ENCODE assay signal across 10 mouse cellular contexts in genomic region chr10:111575926-111576325, GRCm38 (mm10).
DNase-seq lines count a peak whose midpoint lies in the region; ATAC-seq and TF ChIP-seq lines count a peak whose summit lies in the region.
"Had no signal": no experiment of that assay in that cellular context is flagged by ENCODE, and none has a peak within 500 bp of the region (broad histone marks: within the 10 kb centered on the region; RNA-seq: fewer than 3 reads in every experiment).

No protein-coding gene starts in this region.

- peak overlapping the region; percentile 54 for H3K4me2 ChIP-seq in intestine, postnatal 0 days (replicated peaks; ENCODE audit: low read depth)
- no peak overlapping the region for H3K4me2 ChIP-seq in hindbrain, embryonic 16.5 days (ENCODE audit: low read length)
- H3K4me2 ChIP-seq: midbrain, embryonic 12.5 days had no signal

- DNase-seq in heart, adult 18-20 months: peak; percentile 31 to 38
- DNase-seq in heart, postnatal 25 days (ENCODE audit: low spot score): no peak
- peak; percentile 8 to 24 for DNase-seq in natural killer cell, adult 2 months (ENCODE audit: low spot score in 2 of 2)
- DNase-seq in testis, postnatal 14 days (ENCODE audit: low spot score): no peak
- DNase-seq in kidney, postnatal 36 days: no peak

- H3K4me3 ChIP-seq in intestine, postnatal 0 days (ENCODE audit: low read depth, low read length): no peak overlapping the region
- H3K4me3 ChIP-seq in hindbrain, embryonic 16.5 days (ENCODE audit: low read length): no peak overlapping the region
- H3K4me3 ChIP-seq: midbrain, embryonic 12.5 days had no signal

- no peaks in the 10 kb centered on the region for H3K27me3 ChIP-seq in intestine, postnatal 0 days (replicated peaks; ENCODE audit: control insufficient read depth, insufficient read depth, low read length)
- no peaks in the 10 kb centered on the region for H3K27me3 ChIP-seq in hindbrain, embryonic 16.5 days (replicated peaks; ENCODE audit: control insufficient read depth, insufficient read depth, low read length)
- H3K27me3 ChIP-seq: midbrain, embryonic 12.5 days had no signal

- no peak for TF ChIP-seq CTCF in intestine, postnatal 0 days (IDR thresholded peaks at IDR 0.05; ENCODE audit: low read depth)

- peak; percentile 87 for ATAC-seq in common myeloid progenitor, adult 5-6 weeks (replicated peaks; ENCODE audit: low read depth, poor library complexity, severe bottlenecking)
- peak; percentile 95 for ATAC-seq in intestine, postnatal 0 days
- no peak for ATAC-seq in hindbrain, embryonic 16.5 days
- ATAC-seq: forebrain, embryonic 14.5 days had no signal

- H3K9me3 ChIP-seq in intestine, postnatal 0 days (ENCODE audit: control insufficient read depth): no peaks in the 10 kb centered on the region
- no peaks in the 10 kb centered on the region; the same call in 1 of the 2 replicates for H3K9me3 ChIP-seq in hindbrain, embryonic 16.5 days (ENCODE audit: control insufficient read depth, low read length)
- H3K9me3 ChIP-seq: midbrain, embryonic 12.5 days had no signal

- no peak overlapping the region for H3K9ac ChIP-seq in intestine, postnatal 0 days (ENCODE audit: low read depth, low read length)
- H3K9ac ChIP-seq in hindbrain, embryonic 16.5 days (ENCODE audit: low read depth, low read length): no peak overlapping the region
- H3K9ac ChIP-seq: midbrain, embryonic 12.5 days had no signal

- 8% methylated on average over 5 of the region's 5 CpGs for WGBS in intestine, postnatal 0 days
- 72% methylated on average over 5 of the region's 5 CpGs for WGBS in hindbrain, embryonic 16.5 days

- no peaks in the 10 kb centered on the region for H3K36me3 ChIP-seq in intestine, postnatal 0 days (ENCODE audit: control insufficient read depth, insufficient read depth)
- no peaks in the 10 kb centered on the region for H3K36me3 ChIP-seq in hindbrain, embryonic 16.5 days (ENCODE audit: control insufficient read depth, insufficient read depth, low read length)
- H3K36me3 ChIP-seq: midbrain, embryonic 12.5 days had no signal

- H3K27ac ChIP-seq in intestine, postnatal 0 days (ENCODE audit: low read depth, low read length): peak overlapping the region; percentile 84
- H3K27ac ChIP-seq in hindbrain, embryonic 16.5 days (ENCODE audit: low read depth, low read length): no peak overlapping the region
- H3K27ac ChIP-seq: midbrain, embryonic 12.5 days had no signal

- intact Hi-C loops in heart, postnatal 25 days (cut with DNase I): no loop called here

- H3K4me1 ChIP-seq in intestine, postnatal 0 days (replicated peaks; ENCODE audit: control insufficient read depth, insufficient read depth, low read length): 0 out of 2 replicates have a peak, but pooled peaks cover 16% of the 10 kb centered on the region
- no peaks in the 10 kb centered on the region for H3K4me1 ChIP-seq in hindbrain, embryonic 16.5 days (ENCODE audit: control insufficient read depth, insufficient read depth, low read depth, low read length)
- H3K4me1 ChIP-seq: midbrain, embryonic 12.5 days had no signal

Comparison
In these comparisons a context has a peak if more than half of its experiments do, and no peak if none do; other contexts are left out.
1. DNase-seq: peak in heart, adult 18-20 months (2 of 2) and natural killer cell, adult 2 months (2 of 2); none in heart, postnatal 25 days (single experiment), testis, postnatal 14 days (single experiment) and kidney, postnatal 36 days (0 of 2).